Mouse (Mus musculus): ENCODE measurements around the gene Prrc2c. TPM values are rescaled to one million over a fixed set of nuclear protein-coding genes. Genes with fewer than 3 reads are reported as not detected.
"Not testable (repeated sequence)": the region's sequence is repeated elsewhere in the genome, so short reads cannot be mapped to it uniquely, and the experiment has no call there.

The Prrc2c gene
- polyA plus RNA-seq (2012; rRNA removed) = 32.5 and 33.5 TPM in 2 replicates

DNA sequence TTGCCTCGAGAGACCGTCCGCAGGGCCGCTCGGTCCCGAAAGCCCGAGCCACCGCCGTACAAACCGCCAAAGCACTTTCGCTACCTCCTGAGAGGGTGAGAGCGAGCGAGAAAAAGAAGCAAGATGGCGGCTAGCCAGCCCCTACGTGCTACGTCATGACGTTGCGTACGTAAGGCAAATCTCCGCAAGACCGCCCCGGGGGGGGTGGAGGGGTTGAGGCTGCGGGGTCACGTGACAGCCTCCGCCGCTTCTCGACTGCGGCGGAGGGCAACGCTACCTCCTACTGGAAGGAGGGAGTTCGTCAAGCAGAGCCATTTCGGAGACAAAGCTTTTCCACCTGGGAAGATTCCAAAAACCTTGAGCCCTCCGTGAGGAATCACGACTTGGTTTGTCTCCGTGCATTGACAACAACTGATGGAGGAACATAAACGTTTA lies at the start of gene Prrc2c:
Gene Prrc2c, minus strand, starts transcription at position 156 of the 435 bp plus-strand sequence.
- Histone ChIP-seq H3K4me1 (ENCODE audit: control insufficient read depth, insufficient read depth, low read length) (peaks cover 23% of the 10 kb centered on the region), H3K4me3 (replicated peaks; ENCODE audit: extremely low read depth, low read depth, low read length) (peak within 1 kb of the TSS; percentile 88)
- peak; percentile 99 for DNase-seq
- TF ChIP-seq POLR2A (IDR thresholded peaks at IDR 0.05; ENCODE audit: borderline replicate concordance, extremely low read depth, low read depth, low read length) = peak; percentile 94
- peak; percentile 53 for TF ChIP-seq CTCF (IDR thresholded peaks at IDR 0.05; ENCODE audit: insufficient read depth, low read length)
- WGBS = 0% methylated on average over 36 of the region's 36 CpGs

DNA sequence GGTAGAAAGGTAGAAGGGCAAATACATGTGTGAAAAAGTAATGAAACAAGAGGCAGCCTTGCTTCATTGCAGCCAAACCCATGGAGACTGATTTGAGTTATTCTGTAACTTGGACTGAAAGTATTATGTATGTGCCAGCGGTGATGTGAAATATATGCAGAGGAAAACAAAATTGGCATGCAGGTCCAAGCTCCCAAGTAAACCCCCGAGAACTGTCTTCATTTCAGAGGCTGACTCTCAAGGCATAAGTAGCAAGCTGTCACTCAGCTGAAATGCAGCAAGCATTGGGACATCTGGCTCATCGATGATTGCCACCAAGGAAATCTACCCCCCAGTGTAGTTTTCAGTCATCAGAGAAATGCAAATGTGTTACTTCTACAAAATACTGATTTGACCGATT lies 44.9 kb upstream of the Prrc2c start:
- 80% methylated on average over 4 of the region's 4 CpGs for WGBS
- H3K4me3 ChIP-seq (replicated peaks; ENCODE audit: extremely low read depth, low read depth, low read length) = no peak overlapping the region
- no peaks in the 10 kb centered on the region for H3K4me1 ChIP-seq (ENCODE audit: control insufficient read depth, insufficient read depth, low read length)
- TF ChIP-seq CTCF (IDR thresholded peaks at IDR 0.05; ENCODE audit: insufficient read depth, low read length) (no peak), POLR2A (IDR thresholded peaks at IDR 0.05; ENCODE audit: borderline replicate concordance, extremely low read depth, low read depth, low read length) (no peak)
- DNase-seq = no peak

DNA sequence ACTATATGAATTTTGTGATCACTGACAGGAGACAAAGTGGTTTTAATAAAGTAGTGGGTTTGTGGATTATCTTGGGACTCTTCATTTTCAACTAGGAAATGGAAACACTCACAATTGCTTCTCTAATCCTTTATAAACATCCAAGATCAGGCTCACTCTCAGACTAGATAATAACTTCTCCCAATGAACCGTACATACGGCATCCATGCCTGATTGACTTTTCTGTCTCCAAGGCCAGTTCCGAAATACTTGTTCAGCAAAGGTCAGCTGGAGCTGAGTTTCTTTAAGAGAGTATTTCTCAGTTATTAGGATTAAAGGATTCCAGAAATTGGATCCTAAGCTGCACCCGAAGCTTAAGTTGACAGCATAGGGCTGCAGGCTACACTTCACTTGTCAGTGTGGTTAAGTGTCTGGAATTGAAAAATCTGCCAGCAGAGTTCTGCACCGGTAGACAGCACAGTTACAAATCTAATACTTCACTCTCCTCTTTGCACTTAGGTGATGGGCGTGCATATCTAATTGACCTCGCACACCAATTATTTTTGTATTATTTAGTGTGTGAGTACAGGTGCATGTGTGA lies 43.4 kb upstream of the Prrc2c start:
- WGBS = 86% methylated on average over 7 of the region's 7 CpGs
- no peak for DNase-seq
- no peak overlapping the region for H3K4me3 ChIP-seq (replicated peaks; ENCODE audit: extremely low read depth, low read depth, low read length)
- no peak for TF ChIP-seq CTCF (IDR thresholded peaks at IDR 0.05; ENCODE audit: insufficient read depth, low read length)
- no peaks in the 10 kb centered on the region for H3K4me1 ChIP-seq (ENCODE audit: control insufficient read depth, insufficient read depth, low read length)

DNA sequence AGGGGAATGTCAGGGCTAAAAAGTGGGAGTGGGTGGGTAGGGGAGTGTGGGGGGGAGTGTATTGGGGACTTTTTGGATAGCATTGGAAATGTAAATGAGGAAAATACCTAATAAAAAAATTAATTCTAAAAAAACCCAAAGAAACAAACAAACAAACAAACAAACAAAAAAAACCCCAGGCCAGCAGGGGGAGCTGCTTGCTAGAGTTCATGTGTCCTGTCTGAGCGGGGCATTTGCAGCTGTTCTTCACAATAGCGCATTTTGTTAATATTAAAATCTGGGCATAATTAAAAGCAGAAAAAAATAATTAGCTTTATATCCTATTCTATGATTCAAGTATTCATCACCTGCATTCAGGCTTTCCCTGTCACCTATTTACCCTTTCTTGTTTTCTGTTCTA lies 40.7 kb upstream of the Prrc2c start:
- not testable (repeated sequence) for H3K4me3 ChIP-seq (replicated peaks; ENCODE audit: extremely low read depth, low read depth, low read length)

DNA sequence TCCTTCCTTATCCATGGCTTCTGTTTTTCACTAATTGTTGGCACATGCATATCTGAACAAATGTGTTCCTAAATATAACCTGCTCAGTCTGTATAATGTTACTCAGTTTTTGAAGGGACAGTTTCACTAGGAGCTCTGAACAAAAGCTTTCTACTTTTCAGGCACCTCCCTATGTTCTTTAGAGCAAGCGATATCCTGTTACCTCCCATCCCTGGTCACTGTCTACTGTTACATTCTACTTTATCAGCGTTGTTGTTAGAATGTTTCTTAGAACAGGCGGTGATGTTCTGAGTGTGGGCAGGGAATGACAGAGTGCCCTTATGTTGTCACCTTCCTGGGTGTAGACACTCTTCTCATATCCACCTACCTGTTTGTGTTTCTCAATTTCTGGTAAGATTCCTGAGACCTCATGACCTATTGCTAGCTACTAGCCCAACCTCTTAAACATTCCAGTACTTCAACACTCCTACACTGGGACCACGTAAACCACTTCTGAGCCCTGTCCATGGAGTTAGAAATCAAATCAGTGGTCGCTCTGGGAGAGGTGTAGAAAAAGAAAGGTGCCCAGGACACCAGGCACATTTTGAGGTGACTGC lies 37.7 kb upstream of the Prrc2c start:
- WGBS = 68% methylated on average over 5 of the region's 5 CpGs

More for the DNA sequence above, 40.7 kb upstream of the Prrc2c start:
- WGBS = 93% methylated on average over 2 of the region's 2 CpGs
- not testable (repeated sequence) for DNase-seq; H3K4me1 ChIP-seq (ENCODE audit: control insufficient read depth, insufficient read depth, low read length)

DNA sequence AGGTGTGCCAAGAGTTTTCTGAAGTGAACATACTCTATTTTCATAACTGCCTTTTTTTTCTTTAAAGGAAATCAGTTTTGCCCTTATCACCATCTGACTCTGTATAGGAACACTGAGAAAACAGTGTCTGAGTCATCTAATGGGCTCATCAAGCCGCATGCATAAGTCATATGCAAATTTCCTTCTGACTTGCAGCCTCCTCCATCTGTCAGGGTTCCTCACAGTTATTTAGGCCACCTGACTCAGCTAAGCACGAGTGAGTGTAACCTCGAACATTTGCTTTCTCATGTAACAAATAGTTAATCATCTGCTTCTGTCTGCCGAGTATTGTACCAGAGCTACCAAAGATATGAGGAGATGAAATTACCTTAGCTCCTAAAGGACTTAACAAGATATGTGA lies 33.3 kb upstream of the Prrc2c start:
- Histone ChIP-seq H3K4me3 (replicated peaks; ENCODE audit: extremely low read depth, low read depth, low read length) (no peak overlapping the region), H3K4me1 (ENCODE audit: control insufficient read depth, insufficient read depth, low read length) (no peaks in the 10 kb centered on the region)
- WGBS = 68% methylated on average over 4 of the region's 4 CpGs
- no peak for DNase-seq
- TF ChIP-seq POLR2A (IDR thresholded peaks at IDR 0.05; ENCODE audit: borderline replicate concordance, extremely low read depth, low read depth, low read length) (no peak), CTCF (IDR thresholded peaks at IDR 0.05; ENCODE audit: insufficient read depth, low read length) (no peak)

More for the DNA sequence above, 37.7 kb upstream of the Prrc2c start:
- no peak for DNase-seq
- TF ChIP-seq CTCF (IDR thresholded peaks at IDR 0.05; ENCODE audit: insufficient read depth, low read length) (no peak), POLR2A (IDR thresholded peaks at IDR 0.05; ENCODE audit: borderline replicate concordance, extremely low read depth, low read depth, low read length) (no peak)
- Histone ChIP-seq H3K4me1 (ENCODE audit: control insufficient read depth, insufficient read depth, low read length) (no peaks in the 10 kb centered on the region), H3K4me3 (replicated peaks; ENCODE audit: extremely low read depth, low read depth, low read length) (no peak overlapping the region)

DNA sequence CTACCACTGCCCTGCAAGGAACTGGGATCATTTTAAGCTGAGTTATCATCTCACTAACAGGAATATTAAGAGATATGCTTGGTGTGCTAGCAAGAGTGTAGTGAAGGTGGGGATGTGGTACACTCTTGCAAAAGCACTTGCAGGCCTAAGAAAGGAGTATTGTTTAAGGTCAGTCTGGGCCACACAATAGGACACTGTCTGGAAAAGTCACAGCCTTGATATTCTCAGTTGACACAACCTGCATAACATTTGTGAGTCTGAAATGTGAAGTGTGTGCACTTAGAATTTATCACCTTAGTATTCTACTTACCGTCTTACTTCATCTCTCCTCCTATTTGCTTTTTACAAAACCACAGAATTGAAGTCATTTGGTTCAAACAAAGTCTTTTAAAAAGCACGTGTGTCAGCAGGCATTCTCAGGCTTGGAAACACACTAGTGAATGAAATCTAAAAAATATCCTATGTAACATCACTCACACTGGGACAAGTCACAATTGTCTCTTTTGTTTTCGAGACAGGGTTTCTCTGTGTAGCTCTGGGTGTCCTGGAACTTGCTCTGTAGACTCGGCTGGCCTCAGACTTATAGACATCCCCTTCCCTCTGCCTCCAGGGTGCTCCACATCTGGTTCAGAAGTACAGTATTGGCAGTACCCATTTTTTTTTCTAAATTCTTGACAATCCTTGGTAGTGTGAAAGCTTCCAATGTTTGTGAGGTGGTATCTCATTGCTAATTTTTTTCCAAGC lies 31.4 kb upstream of the Prrc2c start:
- Histone ChIP-seq H3K4me1 (ENCODE audit: control insufficient read depth, insufficient read depth, low read length) (no peaks in the 10 kb centered on the region), H3K4me3 (replicated peaks; ENCODE audit: extremely low read depth, low read depth, low read length) (no peak overlapping the region)
- TF ChIP-seq POLR2A (IDR thresholded peaks at IDR 0.05; ENCODE audit: borderline replicate concordance, extremely low read depth, low read depth, low read length) (no peak), CTCF (IDR thresholded peaks at IDR 0.05; ENCODE audit: insufficient read depth, low read length) (no peak)
- 64% methylated on average over 4 of the region's 4 CpGs for WGBS
- DNase-seq = no peak

DNA sequence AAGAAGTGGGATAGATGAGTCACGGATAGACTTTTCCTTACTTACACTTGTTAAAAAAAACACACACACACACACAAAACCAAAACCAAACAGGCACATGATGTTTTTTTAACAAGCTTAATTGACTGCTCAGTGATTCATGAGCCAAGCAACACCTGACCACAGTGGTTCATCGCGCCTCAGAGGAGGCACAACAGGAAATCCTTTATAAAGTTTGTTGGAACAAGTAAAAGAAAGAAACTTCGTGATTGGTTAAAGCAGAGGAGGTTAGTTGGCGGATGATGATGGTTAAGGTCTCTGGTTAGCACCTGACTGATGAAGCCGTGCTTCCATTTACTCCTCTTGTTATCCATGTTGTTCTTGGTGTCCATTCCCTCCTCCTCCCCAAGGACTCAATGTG lies 11.7 kb upstream of the Prrc2c start:
- no peak for TF ChIP-seq CTCF (IDR thresholded peaks at IDR 0.05; ENCODE audit: insufficient read depth, low read length)
- no peak for TF ChIP-seq POLR2A (IDR thresholded peaks at IDR 0.05; ENCODE audit: borderline replicate concordance, extremely low read depth, low read depth, low read length)
- Histone ChIP-seq H3K4me1 (ENCODE audit: control insufficient read depth, insufficient read depth, low read length) (no peaks in the 10 kb centered on the region), H3K4me3 (replicated peaks; ENCODE audit: extremely low read depth, low read depth, low read length) (no peak overlapping the region)
- WGBS = 76% methylated on average over 6 of the region's 6 CpGs
- DNase-seq = no peak

DNA sequence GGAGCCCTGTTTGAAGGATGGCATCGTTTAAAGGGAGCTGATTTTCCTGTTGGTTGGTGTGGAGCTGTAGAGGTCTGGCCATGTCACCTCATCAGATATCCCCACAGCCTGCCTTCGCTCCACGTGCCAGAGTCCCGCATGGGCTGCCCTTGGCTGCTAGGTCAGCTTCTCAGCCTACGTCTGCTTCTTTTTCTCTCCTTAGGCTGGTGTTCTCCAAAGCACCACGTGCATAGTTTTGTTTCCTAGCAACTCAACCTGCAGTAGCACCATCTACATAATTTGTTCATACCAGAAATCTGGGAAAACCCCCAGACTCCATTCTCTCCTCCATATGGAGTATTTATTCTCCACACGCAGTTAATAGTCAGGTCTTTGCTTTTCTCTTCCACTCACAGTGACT lies 9.3 kb upstream of the Prrc2c start:
- DNase-seq = no peak
- no peaks in the 10 kb centered on the region for H3K4me1 ChIP-seq (ENCODE audit: control insufficient read depth, insufficient read depth, low read length)
- H3K4me3 ChIP-seq (replicated peaks; ENCODE audit: extremely low read depth, low read depth, low read length) = no peak overlapping the region
- WGBS = 59% methylated on average over 7 of the region's 7 CpGs
- no peak for TF ChIP-seq POLR2A (IDR thresholded peaks at IDR 0.05; ENCODE audit: borderline replicate concordance, extremely low read depth, low read depth, low read length)

DNA sequence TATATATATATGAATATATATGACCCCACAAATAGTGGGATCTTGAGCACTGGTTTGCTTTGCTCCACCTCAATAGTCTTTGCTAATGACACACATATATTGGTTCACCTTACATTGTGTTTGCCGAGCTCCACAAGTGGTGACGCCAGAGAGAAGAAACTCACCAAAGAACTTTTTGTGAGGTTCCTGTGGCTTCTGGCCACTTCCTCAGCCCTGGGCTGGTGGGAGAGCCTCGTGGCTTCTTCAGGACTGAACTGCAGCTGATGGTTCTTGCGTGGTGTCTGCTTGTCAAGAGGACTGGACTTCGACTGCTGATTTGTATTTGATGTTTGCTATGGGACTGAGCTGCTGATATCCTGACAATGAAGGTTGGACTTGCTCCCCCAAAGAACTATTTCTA lies 8.4 kb upstream of the Prrc2c start:
- no peak overlapping the region for H3K4me3 ChIP-seq (replicated peaks; ENCODE audit: extremely low read depth, low read depth, low read length)
- WGBS = 68% methylated on average over 5 of the region's 5 CpGs
- no peaks in the 10 kb centered on the region for H3K4me1 ChIP-seq (ENCODE audit: control insufficient read depth, insufficient read depth, low read length)
- TF ChIP-seq CTCF (IDR thresholded peaks at IDR 0.05; ENCODE audit: insufficient read depth, low read length) = no peak
- TF ChIP-seq POLR2A (IDR thresholded peaks at IDR 0.05; ENCODE audit: borderline replicate concordance, extremely low read depth, low read depth, low read length) = no peak
- DNase-seq = no peak
